Mouse (Mus musculus): ENCODE data around the gene H2-M10.6. TPM values are rescaled to one million over a fixed set of nuclear protein-coding genes. Genes with fewer than 3 reads are reported as not detected.
A peak's percentile ranks its signal among the peaks of the same experiment; 100 is the strongest.
"Not testable (repeated sequence)": the region's sequence is repeated elsewhere in the genome, so short reads cannot be mapped to it uniquely, and the experiment has no call there.

The H2-M10.6 gene
- polyA plus RNA-seq (2014; fragmentation: Nextera tagmentation; extraction: Ambion mirVana): not detected in 2 replicates

- DNase-seq (ENCODE audit: low spot score) (no peak), ATAC-seq (ENCODE audit: insufficient read depth, low FRiP score, low TSS enrichment) (no peak)
- Histone ChIP-seq H3K4me2 (ENCODE audit: low read depth) (no peak within 1 kb of the TSS), H3K4me1 (ENCODE audit: control insufficient read depth, insufficient read depth, low read length) (no peaks in the 10 kb centered on the region), H3K27ac (ENCODE audit: low read depth, low read length) (no peak within 1 kb of the TSS), H3K36me3 (ENCODE audit: control insufficient read depth, insufficient read depth, low read length) (no peaks in the 10 kb centered on the region), H3K9ac (ENCODE audit: low read length) (no peak within 1 kb of the TSS), H3K4me3 (ENCODE audit: low read depth, low read length) (no peak within 1 kb of the TSS), H3K27me3 (ENCODE audit: control insufficient read depth, insufficient read depth, low read length) (no peaks in the 10 kb centered on the region), H3K9me3 (ENCODE audit: control insufficient read depth, low read length) (no peaks in the 10 kb centered on the region)
These were observed at the start of gene H2-M10.6 for GRCm38 (mm10) chr17:36811871-36812270. Gene H2-M10.6 (plus strand): TSS chr17:36812171.

GRCm38 (mm10) chr17:36763816-36764215, 48.2 kb upstream of the H2-M10.6 start:
- Histone ChIP-seq H3K36me3 (ENCODE audit: control insufficient read depth, insufficient read depth, low read length) (no peaks in the 10 kb centered on the region), H3K4me3 (ENCODE audit: low read depth, low read length) (no peak overlapping the region), H3K27ac (ENCODE audit: low read depth, low read length) (no peak overlapping the region), H3K9ac (ENCODE audit: low read length) (no peak overlapping the region), H3K9me3 (ENCODE audit: control insufficient read depth, low read length) (no peaks in the 10 kb centered on the region), H3K27me3 (ENCODE audit: control insufficient read depth, insufficient read depth, low read length) (no peaks in the 10 kb centered on the region), H3K4me1 (ENCODE audit: control insufficient read depth, insufficient read depth, low read length) (no peaks in the 10 kb centered on the region), H3K4me2 (ENCODE audit: low read depth) (no peak overlapping the region)
- WGBS: 52% methylated on average over 2 of the region's 2 CpGs
- no peak for DNase-seq (ENCODE audit: low spot score)
- ATAC-seq (ENCODE audit: insufficient read depth, low FRiP score, low TSS enrichment): no peak

GRCm38 (mm10) chr17:36764244-36764643, 47.7 kb upstream of the H2-M10.6 start:
- H3K4me2 ChIP-seq (ENCODE audit: low read depth); H3K4me1 ChIP-seq (ENCODE audit: control insufficient read depth, insufficient read depth, low read length); H3K9ac ChIP-seq (ENCODE audit: low read length); H3K27ac ChIP-seq (ENCODE audit: low read depth, low read length); H3K4me3 ChIP-seq (ENCODE audit: low read depth, low read length); H3K27me3 ChIP-seq (ENCODE audit: control insufficient read depth, insufficient read depth, low read length); H3K36me3 ChIP-seq (ENCODE audit: control insufficient read depth, insufficient read depth, low read length); ATAC-seq (ENCODE audit: insufficient read depth, low FRiP score, low TSS enrichment); DNase-seq (ENCODE audit: low spot score); H3K9me3 ChIP-seq (ENCODE audit: control insufficient read depth, low read length): not testable (repeated sequence)
- WGBS: 22% methylated on average over 2 of the region's 2 CpGs

GRCm38 (mm10) chr17:36765403-36765802, 46.6 kb upstream of the H2-M10.6 start:
- H3K27ac ChIP-seq (ENCODE audit: low read depth, low read length); H3K27me3 ChIP-seq (ENCODE audit: control insufficient read depth, insufficient read depth, low read length); H3K4me2 ChIP-seq (ENCODE audit: low read depth); H3K4me1 ChIP-seq (ENCODE audit: control insufficient read depth, insufficient read depth, low read length); H3K4me3 ChIP-seq (ENCODE audit: low read depth, low read length); ATAC-seq (ENCODE audit: insufficient read depth, low FRiP score, low TSS enrichment); H3K9me3 ChIP-seq (ENCODE audit: control insufficient read depth, low read length); DNase-seq (ENCODE audit: low spot score); H3K9ac ChIP-seq (ENCODE audit: low read length); H3K36me3 ChIP-seq (ENCODE audit: control insufficient read depth, insufficient read depth, low read length): not testable (repeated sequence)
- 65% methylated on average over 2 of the region's 2 CpGs for WGBS

GRCm38 (mm10) chr17:36772610-36773009, 39.4 kb upstream of the H2-M10.6 start, which contains the start of gene H2-M10.5:
Gene H2-M10.5 (plus strand): TSS chr17:36772910.
- not testable (repeated sequence) for H3K27me3 ChIP-seq (ENCODE audit: control insufficient read depth, insufficient read depth, low read length); H3K36me3 ChIP-seq (ENCODE audit: control insufficient read depth, insufficient read depth, low read length); H3K4me3 ChIP-seq (ENCODE audit: low read depth, low read length); H3K9me3 ChIP-seq (ENCODE audit: control insufficient read depth, low read length); H3K4me2 ChIP-seq (ENCODE audit: low read depth); H3K9ac ChIP-seq (ENCODE audit: low read length); H3K27ac ChIP-seq (ENCODE audit: low read depth, low read length); DNase-seq (ENCODE audit: low spot score); ATAC-seq (ENCODE audit: insufficient read depth, low FRiP score, low TSS enrichment); H3K4me1 ChIP-seq (ENCODE audit: control insufficient read depth, insufficient read depth, low read length)
- 88% methylated on average over 2 of the region's 2 CpGs for WGBS

GRCm38 (mm10) chr17:36781533-36781932, 30.4 kb upstream of the H2-M10.6 start:
- Histone ChIP-seq H3K4me3 (ENCODE audit: low read depth, low read length) (no peak overlapping the region), H3K4me2 (ENCODE audit: low read depth) (no peak overlapping the region), H3K36me3 (ENCODE audit: control insufficient read depth, insufficient read depth, low read length) (no peaks in the 10 kb centered on the region), H3K9me3 (ENCODE audit: control insufficient read depth, low read length) (no peaks in the 10 kb centered on the region), H3K9ac (ENCODE audit: low read length) (no peak overlapping the region), H3K27me3 (ENCODE audit: control insufficient read depth, insufficient read depth, low read length) (no peaks in the 10 kb centered on the region), H3K4me1 (ENCODE audit: control insufficient read depth, insufficient read depth, low read length) (no peaks in the 10 kb centered on the region), H3K27ac (ENCODE audit: low read depth, low read length) (no peak overlapping the region)
- DNase-seq (ENCODE audit: low spot score) (no peak), ATAC-seq (ENCODE audit: insufficient read depth, low FRiP score, low TSS enrichment) (no peak)
- WGBS: 76% methylated on average over 3 of the region's 3 CpGs

GRCm38 (mm10) chr17:36786483-36786886, 25.5 kb upstream of the H2-M10.6 start:
- not testable (repeated sequence) for H3K4me2 ChIP-seq (ENCODE audit: low read depth); ATAC-seq (ENCODE audit: insufficient read depth, low FRiP score, low TSS enrichment); H3K9ac ChIP-seq (ENCODE audit: low read length); H3K4me1 ChIP-seq (ENCODE audit: control insufficient read depth, insufficient read depth, low read length); H3K27ac ChIP-seq (ENCODE audit: low read depth, low read length); H3K27me3 ChIP-seq (ENCODE audit: control insufficient read depth, insufficient read depth, low read length); H3K4me3 ChIP-seq (ENCODE audit: low read depth, low read length); H3K9me3 ChIP-seq (ENCODE audit: control insufficient read depth, low read length); H3K36me3 ChIP-seq (ENCODE audit: control insufficient read depth, insufficient read depth, low read length)
- WGBS: 46% methylated on average over 1 of the region's 1 CpGs
- peak; percentile 11 for DNase-seq (ENCODE audit: low spot score)

GRCm38 (mm10) chr17:36788351-36788750, 23.6 kb upstream of the H2-M10.6 start:
- ATAC-seq (ENCODE audit: insufficient read depth, low FRiP score, low TSS enrichment): no peak
- Histone ChIP-seq H3K4me2 (ENCODE audit: low read depth) (no peak overlapping the region), H3K4me1 (ENCODE audit: control insufficient read depth, insufficient read depth, low read length) (no peaks in the 10 kb centered on the region)

GRCm38 (mm10) chr17:36788801-36789200, 23.2 kb upstream of the H2-M10.6 start:
- H3K4me2 ChIP-seq (ENCODE audit: low read depth); H3K4me3 ChIP-seq (ENCODE audit: low read depth, low read length); H3K27ac ChIP-seq (ENCODE audit: low read depth, low read length); H3K27me3 ChIP-seq (ENCODE audit: control insufficient read depth, insufficient read depth, low read length); H3K9me3 ChIP-seq (ENCODE audit: control insufficient read depth, low read length); H3K36me3 ChIP-seq (ENCODE audit: control insufficient read depth, insufficient read depth, low read length); H3K4me1 ChIP-seq (ENCODE audit: control insufficient read depth, insufficient read depth, low read length); H3K9ac ChIP-seq (ENCODE audit: low read length): not testable (repeated sequence)
- DNase-seq (ENCODE audit: low spot score): peak; percentile 61
- peak; percentile 31; the same call in 1 of the 2 replicates for ATAC-seq (ENCODE audit: insufficient read depth, low FRiP score, low TSS enrichment)

More at GRCm38 (mm10) chr17:36788351-36788750, 23.6 kb upstream of the H2-M10.6 start:
- Histone ChIP-seq H3K9me3 (ENCODE audit: control insufficient read depth, low read length) (no peaks in the 10 kb centered on the region), H3K36me3 (ENCODE audit: control insufficient read depth, insufficient read depth, low read length) (no peaks in the 10 kb centered on the region), H3K4me3 (ENCODE audit: low read depth, low read length) (no peak overlapping the region), H3K9ac (ENCODE audit: low read length) (no peak overlapping the region), H3K27me3 (ENCODE audit: control insufficient read depth, insufficient read depth, low read length) (no peaks in the 10 kb centered on the region), H3K27ac (ENCODE audit: low read depth, low read length) (no peak overlapping the region)
- 91% methylated on average over 2 of the region's 2 CpGs for WGBS
- DNase-seq (ENCODE audit: low spot score): no peak

Data from neural tube, embryonic 11.5 days (tissue).